Mouse (Mus musculus): ENCODE measurements at regions not wholly inside any gene's neighbourhood (a gene's known extent, or its start where the extent isn't known, plus 50 kb on each side); places are given as distances from the start of the nearest gene placed in this dataset.
A peak's percentile ranks its signal among the peaks of the same experiment; 100 is the strongest.

- no peak for ATAC-seq
- WGBS = 85% methylated on average over 2 of the region's 2 CpGs
These were observed 143.6 kb upstream of the Cited2 start for GRCm38 (mm10) chr10:17579463-17579862.

GRCm38 (mm10) chr10:17584842-17585241, 138.2 kb upstream of the Cited2 start:
- no peak overlapping the region for H3K4me2 ChIP-seq (replicated peaks; ENCODE audit: low read depth)
- H3K9me3 ChIP-seq (ENCODE audit: control insufficient read depth) = no peaks in the 10 kb centered on the region
- H3K4me3 ChIP-seq (ENCODE audit: low read depth, low read length) = no peak overlapping the region
- no peaks in the 10 kb centered on the region for H3K27me3 ChIP-seq (replicated peaks; ENCODE audit: control insufficient read depth, insufficient read depth, low read length)
- H3K4me1 ChIP-seq (replicated peaks; ENCODE audit: control insufficient read depth, insufficient read depth, low read length) = no peaks in the 10 kb centered on the region
- no peak overlapping the region for H3K27ac ChIP-seq (ENCODE audit: low read depth, low read length)
- 65% methylated on average over 7 of the region's 7 CpGs for WGBS
- no peak overlapping the region for H3K9ac ChIP-seq (ENCODE audit: low read depth, low read length)
- ATAC-seq = peak; percentile 72; the same call in 1 of the 2 replicates
- no peak for TF ChIP-seq CTCF (IDR thresholded peaks at IDR 0.05; ENCODE audit: low read depth)
- H3K36me3 ChIP-seq (ENCODE audit: control insufficient read depth, insufficient read depth) = no peaks in the 10 kb centered on the region

More at GRCm38 (mm10) chr10:17579463-17579862, 143.6 kb upstream of the Cited2 start:
- Histone ChIP-seq H3K9me3 (ENCODE audit: control insufficient read depth) (no peaks in the 10 kb centered on the region), H3K4me1 (replicated peaks; ENCODE audit: control insufficient read depth, insufficient read depth, low read length) (peaks cover 6% of the 10 kb centered on the region), H3K4me2 (replicated peaks; ENCODE audit: low read depth) (no peak overlapping the region), H3K27ac (ENCODE audit: low read depth, low read length) (no peak overlapping the region), H3K27me3 (replicated peaks; ENCODE audit: control insufficient read depth, insufficient read depth, low read length) (no peaks in the 10 kb centered on the region), H3K4me3 (ENCODE audit: low read depth, low read length) (no peak overlapping the region), H3K9ac (ENCODE audit: low read depth, low read length) (no peak overlapping the region), H3K36me3 (ENCODE audit: control insufficient read depth, insufficient read depth) (no peaks in the 10 kb centered on the region)
- no peak for TF ChIP-seq CTCF (IDR thresholded peaks at IDR 0.05; ENCODE audit: low read depth)

GRCm38 (mm10) chr10:17586910-17587309, 136.1 kb upstream of the Cited2 start:
- H3K4me1 ChIP-seq (replicated peaks; ENCODE audit: control insufficient read depth, insufficient read depth, low read length) = no peaks in the 10 kb centered on the region
- 94% methylated on average over 2 of the region's 2 CpGs for WGBS
- no peaks in the 10 kb centered on the region for H3K9me3 ChIP-seq (ENCODE audit: control insufficient read depth)
- no peaks in the 10 kb centered on the region for H3K27me3 ChIP-seq (replicated peaks; ENCODE audit: control insufficient read depth, insufficient read depth, low read length)
- ATAC-seq = no peak
- no peak overlapping the region for H3K4me3 ChIP-seq (ENCODE audit: low read depth, low read length)
- TF ChIP-seq CTCF (IDR thresholded peaks at IDR 0.05; ENCODE audit: low read depth) = no peak
- no peaks in the 10 kb centered on the region for H3K36me3 ChIP-seq (ENCODE audit: control insufficient read depth, insufficient read depth)
- H3K9ac ChIP-seq (ENCODE audit: low read depth, low read length) = no peak overlapping the region
- H3K27ac ChIP-seq (ENCODE audit: low read depth, low read length) = no peak overlapping the region
- no peak overlapping the region for H3K4me2 ChIP-seq (replicated peaks; ENCODE audit: low read depth)

DNA sequence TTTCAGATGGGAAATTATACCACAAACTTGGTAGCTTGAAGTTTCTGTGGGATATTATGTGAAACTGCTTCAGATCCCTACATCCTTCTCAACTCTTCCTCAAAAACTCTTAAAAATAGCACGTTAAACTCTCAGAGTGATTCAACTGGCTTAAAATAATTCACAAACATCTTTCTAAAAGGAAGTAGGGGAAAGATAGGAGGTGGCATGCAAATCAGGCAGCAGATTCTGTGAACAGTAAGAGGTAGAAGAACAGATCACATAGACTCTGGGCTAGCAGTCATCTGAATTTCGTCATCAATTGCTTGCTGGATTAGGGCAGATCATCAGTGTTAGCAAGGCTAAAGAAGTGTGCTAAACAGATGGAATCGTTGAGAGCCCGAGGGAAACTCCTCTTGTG, 133.9 kb upstream of the Cited2 start:
- Histone ChIP-seq H3K27ac (ENCODE audit: low read depth, low read length) (no peak overlapping the region), H3K4me2 (replicated peaks; ENCODE audit: low read depth) (no peak overlapping the region), H3K36me3 (ENCODE audit: control insufficient read depth, insufficient read depth) (no peaks in the 10 kb centered on the region), H3K9ac (ENCODE audit: low read depth, low read length) (no peak overlapping the region), H3K4me1 (replicated peaks; ENCODE audit: control insufficient read depth, insufficient read depth, low read length) (no peaks in the 10 kb centered on the region), H3K9me3 (ENCODE audit: control insufficient read depth) (no peaks in the 10 kb centered on the region), H3K27me3 (replicated peaks; ENCODE audit: control insufficient read depth, insufficient read depth, low read length) (no peaks in the 10 kb centered on the region), H3K4me3 (ENCODE audit: low read depth, low read length) (no peak overlapping the region)
- TF ChIP-seq CTCF (IDR thresholded peaks at IDR 0.05; ENCODE audit: low read depth) = no peak
- ATAC-seq = no peak
- 74% methylated on average over 4 of the region's 4 CpGs for WGBS

DNA sequence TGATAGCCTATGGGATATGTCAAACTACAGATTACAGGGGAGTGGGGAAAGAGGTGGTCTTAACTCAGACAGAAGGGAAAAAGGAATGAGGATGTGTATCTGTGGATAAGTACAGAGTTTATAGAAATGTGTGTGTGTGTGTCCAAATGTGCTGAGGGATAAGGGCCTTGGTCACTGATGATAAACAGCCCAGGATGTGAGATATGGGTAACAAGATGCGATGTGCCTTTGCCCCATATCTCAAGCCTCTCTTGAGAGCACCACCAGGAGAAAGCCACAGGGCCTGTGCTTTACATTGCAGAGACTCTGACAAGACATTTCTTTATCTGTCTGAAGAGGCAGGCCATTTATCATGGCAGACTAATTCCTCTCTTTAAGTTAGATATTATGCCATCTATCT, 132.8 kb upstream of the Cited2 start:
- no peak overlapping the region for H3K27ac ChIP-seq (ENCODE audit: low read depth, low read length)
- WGBS = 72% methylated on average over 1 of the region's 1 CpGs
- H3K4me3 ChIP-seq (ENCODE audit: low read depth, low read length) = no peak overlapping the region
- H3K27me3 ChIP-seq (replicated peaks; ENCODE audit: control insufficient read depth, insufficient read depth, low read length) = no peaks in the 10 kb centered on the region
- no peak for TF ChIP-seq CTCF (IDR thresholded peaks at IDR 0.05; ENCODE audit: low read depth)
- H3K36me3 ChIP-seq (ENCODE audit: control insufficient read depth, insufficient read depth) = no peaks in the 10 kb centered on the region
- no peak overlapping the region for H3K9ac ChIP-seq (ENCODE audit: low read depth, low read length)
- no peak for ATAC-seq
- H3K4me2 ChIP-seq (replicated peaks; ENCODE audit: low read depth) = no peak overlapping the region
- H3K9me3 ChIP-seq (ENCODE audit: control insufficient read depth) = no peaks in the 10 kb centered on the region
- H3K4me1 ChIP-seq (replicated peaks; ENCODE audit: control insufficient read depth, insufficient read depth, low read length) = no peaks in the 10 kb centered on the region

DNA sequence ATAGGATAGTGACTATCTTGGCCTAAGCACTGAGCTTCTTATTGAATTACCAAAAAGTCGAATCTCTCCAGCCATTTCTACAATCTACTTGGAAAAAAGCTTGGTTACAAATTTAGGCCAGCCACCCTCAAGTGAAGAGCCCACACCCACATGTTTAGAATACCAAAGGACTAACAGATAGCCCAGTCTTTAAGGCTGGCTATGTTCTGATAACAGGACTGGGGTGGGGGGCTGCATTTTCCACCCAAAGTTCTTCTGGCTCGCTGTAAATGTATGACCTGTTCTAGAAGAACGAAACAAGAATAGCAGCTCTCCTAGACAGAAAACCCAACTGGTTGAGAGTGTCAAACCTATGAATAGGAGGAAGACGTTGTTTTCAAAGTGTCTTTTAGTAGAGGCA, 130.6 kb upstream of the Cited2 start:
- H3K36me3 ChIP-seq (ENCODE audit: control insufficient read depth, insufficient read depth) = no peaks in the 10 kb centered on the region
- no peak overlapping the region for H3K4me3 ChIP-seq (ENCODE audit: low read depth, low read length)
- no peaks in the 10 kb centered on the region for H3K27me3 ChIP-seq (replicated peaks; ENCODE audit: control insufficient read depth, insufficient read depth, low read length)
- no peaks in the 10 kb centered on the region for H3K9me3 ChIP-seq (ENCODE audit: control insufficient read depth)
- no peak overlapping the region for H3K9ac ChIP-seq (ENCODE audit: low read depth, low read length)
- ATAC-seq = no peak
- H3K4me2 ChIP-seq (replicated peaks; ENCODE audit: low read depth) = no peak overlapping the region
- TF ChIP-seq CTCF (IDR thresholded peaks at IDR 0.05; ENCODE audit: low read depth) = no peak
- H3K27ac ChIP-seq (ENCODE audit: low read depth, low read length) = no peak overlapping the region
- no peaks in the 10 kb centered on the region for H3K4me1 ChIP-seq (replicated peaks; ENCODE audit: control insufficient read depth, insufficient read depth, low read length)
- 88% methylated on average over 4 of the region's 4 CpGs for WGBS

DNA sequence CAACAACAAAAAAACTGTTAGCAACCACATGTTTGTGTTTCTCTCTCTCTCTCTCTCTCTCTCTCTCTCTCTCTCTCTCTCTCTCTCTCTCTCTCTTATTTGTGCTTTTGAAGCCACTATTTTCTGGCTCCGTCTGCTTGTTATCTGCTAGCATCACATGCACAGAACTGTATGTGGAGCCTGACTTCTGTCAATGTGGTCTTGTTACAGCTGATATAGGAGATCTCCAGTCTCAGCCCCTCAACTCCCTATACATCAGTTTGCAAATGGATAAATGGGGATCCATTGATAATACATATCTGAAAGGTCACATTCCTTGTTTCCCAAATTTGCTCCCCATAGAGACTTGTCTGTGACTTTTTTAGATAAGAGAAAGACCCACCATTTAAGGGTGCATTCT, 126.9 kb upstream of the Cited2 start:
- Histone ChIP-seq H3K27me3 (replicated peaks; ENCODE audit: control insufficient read depth, insufficient read depth, low read length) (no peaks in the 10 kb centered on the region), H3K4me3 (ENCODE audit: low read depth, low read length) (no peak overlapping the region), H3K4me1 (replicated peaks; ENCODE audit: control insufficient read depth, insufficient read depth, low read length) (0 out of 2 replicates have a peak, but pooled peaks cover 6% of the 10 kb centered on the region), H3K4me2 (replicated peaks; ENCODE audit: low read depth) (no peak overlapping the region), H3K36me3 (ENCODE audit: control insufficient read depth, insufficient read depth) (no peaks in the 10 kb centered on the region), H3K9me3 (ENCODE audit: control insufficient read depth) (no peaks in the 10 kb centered on the region), H3K27ac (ENCODE audit: low read depth, low read length) (no peak overlapping the region), H3K9ac (ENCODE audit: low read depth, low read length) (no peak overlapping the region)
- 75% methylated on average over 1 of the region's 1 CpGs for WGBS
- no peak for TF ChIP-seq CTCF (IDR thresholded peaks at IDR 0.05; ENCODE audit: low read depth)
- no peak for ATAC-seq
